Comparison of ENCODE assay signal across 8 mouse cellular contexts in the genomic region with DNA sequence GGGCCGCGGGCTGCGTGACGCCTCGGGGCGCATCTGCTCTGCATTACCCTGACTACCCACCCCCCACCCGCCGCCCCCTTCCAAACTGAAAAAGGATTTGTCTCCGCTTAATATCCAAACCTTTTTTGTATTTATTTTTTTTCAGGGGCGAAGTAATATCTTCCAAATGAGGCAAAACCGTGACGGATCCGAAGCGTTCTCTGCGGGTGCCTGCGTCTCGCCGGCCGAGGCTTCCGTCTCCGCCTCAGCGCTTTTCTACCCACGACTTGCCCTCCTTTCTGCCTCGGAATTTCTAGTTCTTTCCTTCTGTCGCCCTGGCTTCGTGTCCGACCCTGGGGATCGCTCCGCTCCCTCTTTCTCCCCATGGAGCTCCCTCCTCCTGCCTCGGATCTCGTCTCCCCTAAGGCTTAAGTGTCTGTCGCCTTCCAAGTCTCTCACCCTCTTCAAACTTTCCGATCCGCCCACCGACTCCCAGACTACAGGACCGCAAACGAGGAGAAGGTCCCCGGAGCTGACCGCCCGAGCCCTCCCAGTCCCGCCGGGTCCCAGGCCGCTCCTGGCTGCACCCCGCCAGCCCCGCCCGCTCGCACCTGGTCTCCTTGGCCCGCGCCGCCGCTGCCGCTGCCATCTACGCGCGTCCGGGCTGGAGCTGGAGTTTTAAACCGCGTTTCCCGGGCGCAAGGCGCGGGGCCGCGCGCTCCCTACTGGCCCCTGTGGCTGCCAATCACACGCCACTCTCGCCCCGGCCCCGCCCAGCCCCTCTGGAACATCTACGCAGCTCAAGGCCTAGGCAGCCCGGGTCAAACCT. TPM values are rescaled to one million over a fixed set of nuclear protein-coding genes. Genes with fewer than 3 reads are reported as not detected.
A peak's percentile ranks its signal among the peaks of the same experiment; 100 is the strongest.
DNase-seq lines count a peak whose midpoint lies in the region; ATAC-seq and TF ChIP-seq lines count a peak whose summit lies in the region.

A gene (minus strand): TSS at position 632 of the 808 bp plus-strand sequence.

- H3K36me3 ChIP-seq in intestine, embryonic 15.5 days, result no peaks in the 10 kb centered on the region

- DNase-seq in urinary bladder, postnatal 25 days (ENCODE audit: low spot score), result peak; percentile 8
- DNase-seq in urinary bladder, adult 2 months (ENCODE audit: low spot score), result no peak
- peak; percentile 10 for DNase-seq in lung, postnatal 10 days
- peak; percentile 65 for DNase-seq in yolk sac, embryonic 10.5 days (ENCODE audit: low spot score)
- DNase-seq in frontal cortex, postnatal 25 days (ENCODE audit: low spot score in 2 of 2), result no peak

- H3K27me3 ChIP-seq in intestine, embryonic 15.5 days (replicated peaks), result peaks cover 97% of the 10 kb centered on the region

- H3K4me3 ChIP-seq in embryonic fibroblast, embryonic 13.5 days (ENCODE audit: insufficient read depth, low read length), result peak within 1 kb of the TSS; percentile 9
- H3K4me3 ChIP-seq in intestine, embryonic 15.5 days (replicated peaks), result peak within 1 kb of the TSS; percentile 27

- H3K27ac ChIP-seq in embryonic fibroblast, embryonic 13.5 days (ENCODE audit: insufficient read depth, low read length), result no peak within 1 kb of the TSS
- H3K27ac ChIP-seq in intestine, embryonic 15.5 days, result no peak within 1 kb of the TSS

- WGBS in intestine, embryonic 15.5 days, result under 1% methylated on average over 69 of the region's 71 CpGs

- H3K9ac ChIP-seq in intestine, embryonic 15.5 days, result no peak within 1 kb of the TSS

- ATAC-seq in intestine, embryonic 15.5 days, result peak; percentile 70
- ATAC-seq in activated CD4-positive, CD25-positive, alpha-beta regulatory T cell, adult 4 months, result no peak

- no peaks in the 10 kb centered on the region for H3K9me3 ChIP-seq in intestine, embryonic 15.5 days

- H3K4me2 ChIP-seq in intestine, embryonic 15.5 days (replicated peaks), result peak within 1 kb of the TSS; percentile 62

- TF ChIP-seq POLR2A in embryonic fibroblast, embryonic 13.5 days (IDR thresholded peaks at IDR 0.05; ENCODE audit: low read depth, low read length), result no peak

- no peaks in the 10 kb centered on the region for H3K4me1 ChIP-seq in embryonic fibroblast, embryonic 13.5 days (ENCODE audit: control insufficient read depth, insufficient read depth, low read length)
- H3K4me1 ChIP-seq in intestine, embryonic 15.5 days (replicated peaks), result peaks cover 17% of the 10 kb centered on the region

- no peak for TF ChIP-seq CTCF in embryonic fibroblast, embryonic 13.5 days (IDR thresholded peaks at IDR 0.05; ENCODE audit: borderline replicate concordance, insufficient read depth, low read length)

RNA-seq across cellular contexts. Expression of the gene that starts here (rescaled TPM):
- polyA plus RNA-seq in urinary bladder, adult 2 months (2012; rRNA removed), result not detected in 2 replicates
- not detected in 2 replicates for polyA plus RNA-seq in embryonic fibroblast, embryonic 13.5 days (2011; ENCODE audit: insufficient read length, low read depth, missing spikeins)
- polyA plus RNA-seq in intestine, embryonic 15.5 days (2015; fragmentation: Nextera tagmentation; extraction: Ambion mirVana), result not detected in 2 replicates
- not detected for polyA plus RNA-seq in activated CD4-positive, CD25-positive, alpha-beta regulatory T cell, adult 4 months (2017; shearing (Covaris generic))

Comparison
In these comparisons a context has a peak if more than half of its experiments do, and no peak if none do; other contexts are left out.
1. DNase-seq: peak in urinary bladder, postnatal 25 days (single experiment), lung, postnatal 10 days (single experiment) and yolk sac, embryonic 10.5 days (single experiment); none in urinary bladder, adult 2 months (single experiment) and frontal cortex, postnatal 25 days (0 of 2).
2. Peak in ATAC-seq, H3K4me3 ChIP-seq and H3K4me2 ChIP-seq in intestine, embryonic 15.5 days; RNA of the gene not detected or under 1 TPM.